8 mouse cellular contexts compared by ENCODE assay signal in genomic region chr14:52014761-52015311, GRCm38 (mm10). TPM values are rescaled to one million over a fixed set of nuclear protein-coding genes. Genes with fewer than 3 reads are reported as not detected.
DNase-seq lines count a peak whose midpoint lies in the region; ATAC-seq and TF ChIP-seq lines count a peak whose summit lies in the region.

No protein-coding gene starts in this region.

- H3K36me3 ChIP-seq in CH12.LX (replicated peaks in 1 of 2; ENCODE audit: control insufficient read depth in 1 of 2, insufficient read depth in 1 of 2, low read length in 1 of 2) = peaks cover 0 to 17% of the 10 kb centered on the region in 2 experiments
- peaks cover 6% of the 10 kb centered on the region; the same call in 1 of the 2 replicates for H3K36me3 ChIP-seq in embryonic facial prominence, embryonic 10.5 days (replicated peaks)
- no peaks in the 10 kb centered on the region for H3K36me3 ChIP-seq in heart, postnatal 0 days (replicated peaks; ENCODE audit: control insufficient read depth, insufficient read depth, low read length)
- no peaks in the 10 kb centered on the region for H3K36me3 ChIP-seq in thymus, adult 2 months (ENCODE audit: control insufficient read depth, insufficient read depth, low read length)

- TF ChIP-seq EP300 in CH12.LX (IDR thresholded peaks at IDR 0.05; ENCODE audit: low read length) = no peak
- no peak for TF ChIP-seq EP300 in heart, postnatal 0 days (IDR thresholded peaks at IDR 0.05; ENCODE audit: low read depth)

- peaks cover 14 to 49% of the 10 kb centered on the region in 2 experiments for H3K4me1 ChIP-seq in CH12.LX (ENCODE audit: control insufficient read depth in 1 of 2, insufficient read depth in 2 of 2)
- peaks cover 82% of the 10 kb centered on the region for H3K4me1 ChIP-seq in embryonic facial prominence, embryonic 10.5 days
- peaks cover 36% of the 10 kb centered on the region for H3K4me1 ChIP-seq in heart, postnatal 0 days (ENCODE audit: control insufficient read depth, insufficient read depth)
- H3K4me1 ChIP-seq in thymus, adult 2 months (replicated peaks; ENCODE audit: control insufficient read depth, insufficient read depth, low read length) = peaks cover 32% of the 10 kb centered on the region

- no peak for TF ChIP-seq CTCF in CH12.LX (conservative IDR thresholded peaks at IDR 0.05 in 1 of 2, IDR thresholded peaks at IDR 0.05 in 1 of 2; ENCODE audit: low read depth in 2 of 2, low read length in 2 of 2)
- no peak for TF ChIP-seq CTCF in heart, postnatal 0 days (IDR thresholded peaks at IDR 0.05; ENCODE audit: low read depth)
- no peak for TF ChIP-seq CTCF in thymus, adult 2 months (IDR thresholded peaks at IDR 0.05; ENCODE audit: borderline replicate concordance, control insufficient read depth, extremely low read depth, insufficient read depth, low read length, poor library complexity)

- no peaks in the 10 kb centered on the region for H3K27me3 ChIP-seq in CH12.LX (replicated peaks)
- H3K27me3 ChIP-seq in embryonic facial prominence, embryonic 10.5 days (replicated peaks; ENCODE audit: low read depth, poor library complexity, severe bottlenecking) = no peaks in the 10 kb centered on the region
- H3K27me3 ChIP-seq in heart, postnatal 0 days (ENCODE audit: control insufficient read depth, insufficient read depth, low read length) = no peaks in the 10 kb centered on the region
- no peaks in the 10 kb centered on the region for H3K27me3 ChIP-seq in thymus, adult 2 months (ENCODE audit: control insufficient read depth, insufficient read depth, low read length)

- dilution Hi-C loops in CH12.LX (cut with MboI; ENCODE audit: extremely low pct_ligation_motif_present, extremely low pct_unique_long_range_greater_than_20kb, low sequenced_read_pairs) = no loop called here

- peak; percentile 47; the same call in 1 of the 2 replicates for TF ChIP-seq POLR2A in CH12.LX (IDR thresholded peaks at IDR 0.05; ENCODE audit: low read depth, low read length)
- TF ChIP-seq POLR2A in thymus, adult 2 months (IDR thresholded peaks at IDR 0.05; ENCODE audit: control insufficient read depth, extremely low read depth, insufficient read depth, low read length, poor library complexity) = no peak

- no peak for TF ChIP-seq RAD21 in CH12.LX (IDR thresholded peaks at IDR 0.05; ENCODE audit: low read depth, low read length)

- H3K4me2 ChIP-seq in CH12.LX (ENCODE audit: insufficient read depth, low read depth, poor library complexity, severe bottlenecking) = peak overlapping the region; percentile 85
- H3K4me2 ChIP-seq in heart, postnatal 0 days (ENCODE audit: low read depth, low read length) = peak overlapping the region; percentile 87

- H3K4me3 ChIP-seq in CH12.LX (replicated peaks in 1 of 3; ENCODE audit: low read depth in 2 of 3, low read length in 2 of 3, poor library complexity in 1 of 3) = peak overlapping the region; percentile 60 to 89 (median 79)
- peak overlapping the region; percentile 80 for H3K4me3 ChIP-seq in embryonic facial prominence, embryonic 10.5 days
- peak overlapping the region; percentile 86 for H3K4me3 ChIP-seq in heart, postnatal 0 days (ENCODE audit: low read depth, low read length)
- peak overlapping the region; percentile 49 for H3K4me3 ChIP-seq in thymus, adult 2 months (ENCODE audit: control insufficient read depth, insufficient read depth, low read length)

- ATAC-seq in heart, postnatal 0 days (ENCODE audit: insufficient read depth, low read depth) = peak; percentile 59
- ATAC-seq in megakaryocyte-erythroid progenitor cell, adult 5-6 weeks (replicated peaks; ENCODE audit: low FRiP score, low TSS enrichment, poor library complexity, severe bottlenecking) = 0 out of 2 replicates have a peak, but pooled peaks have one; percentile 29

- DNase-seq in CH12.LX (ENCODE audit: extremely low read depth) = no peak
- peak; percentile 91 for DNase-seq in R1 (ENCODE audit: low read depth, low spot score)
- DNase-seq in embryonic facial prominence, embryonic 10.5 days (ENCODE audit: low spot score) = peak; percentile 88
- DNase-seq in heart, postnatal 0 days (ENCODE audit: low spot score) = peak; percentile 89
- peak; percentile 74 to 83 for DNase-seq in kidney, postnatal 4 days
- peak; percentile 40 for DNase-seq in thymus, adult 2 months
- no peak for DNase-seq in right cerebral cortex, adult 18-20 months

- WGBS in embryonic facial prominence, embryonic 10.5 days = 1% methylated on average over 28 of the region's 28 CpGs
- under 1% methylated on average over 20 of the region's 28 CpGs for WGBS in heart, postnatal 0 days
- under 1% methylated on average over 28 of the region's 28 CpGs for WGBS in thymus, adult 2 months

- no peaks in the 10 kb centered on the region; the same call in 1 of the 2 replicates for H3K79me2 ChIP-seq in CH12.LX (replicated peaks; ENCODE audit: control insufficient read depth, extremely low read depth, insufficient read depth, poor library complexity, severe bottlenecking)

- in situ Hi-C loops in CH12.LX (cut with MboI; ENCODE audit: low pct_ligation_motif_present, low pct_unique_long_range_greater_than_20kb, low sequenced_read_pairs) = no loop called here

- H3K9ac ChIP-seq in CH12.LX (ENCODE audit: insufficient read depth, low read depth) = peak overlapping the region; percentile 96
- H3K9ac ChIP-seq in heart, postnatal 0 days (replicated peaks; ENCODE audit: low read depth, low read length) = peak overlapping the region; percentile 97

- H3K9me3 ChIP-seq in CH12.LX (replicated peaks; ENCODE audit: low read length) = no peaks in the 10 kb centered on the region
- H3K9me3 ChIP-seq in embryonic facial prominence, embryonic 10.5 days = no peaks in the 10 kb centered on the region
- H3K9me3 ChIP-seq in heart, postnatal 0 days (replicated peaks; ENCODE audit: control insufficient read depth, low read length) = no peaks in the 10 kb centered on the region

- H3K27ac ChIP-seq in CH12.LX (ENCODE audit: insufficient read depth, low read depth) = no peak overlapping the region
- peak overlapping the region; percentile 99 for H3K27ac ChIP-seq in embryonic facial prominence, embryonic 10.5 days (replicated peaks)
- H3K27ac ChIP-seq in heart, postnatal 0 days (ENCODE audit: low read depth) = peak overlapping the region; percentile 99
- peak overlapping the region; percentile 69 for H3K27ac ChIP-seq in thymus, adult 2 months (ENCODE audit: control insufficient read depth, insufficient read depth, low read length)

TF ChIP-seq in CH12.LX, 34 proteins besides CTCF, POLR2A, EP300 and RAD21 (continues in another document):
- no peak; the same call in 1 of the 2 replicates for TF ChIP-seq TCF12 (IDR thresholded peaks at IDR 0.05; ENCODE audit: low read depth, low read length)
- no peak for TF ChIP-seq BHLHE40 (IDR thresholded peaks at IDR 0.05; ENCODE audit: low read depth, low read length)
- TF ChIP-seq CHD1 (IDR thresholded peaks at IDR 0.05; ENCODE audit: low read depth, low read length) = no peak
- TF ChIP-seq NRF1 (IDR thresholded peaks at IDR 0.05; ENCODE audit: low read depth, low read length) = no peak
- no peak for TF ChIP-seq ZNF384 (IDR thresholded peaks at IDR 0.05; ENCODE audit: low read depth, low read length)
- no peak for TF ChIP-seq UBTF (IDR thresholded peaks at IDR 0.05; ENCODE audit: low read depth, low read length)

RNA-seq across cellular contexts. Expression of gene Tmem253, which starts 0.6 kb away (rescaled TPM):
- 0.64 and 0.71 TPM in 2 replicates for total RNA-seq in CH12.LX (2012; rRNA removed)
- total RNA-seq in CH12.LX (2014; rRNA removed) = not detected in 2 replicates
- polyA plus RNA-seq in CH12.LX (2012; ENCODE audit: insufficient read length, low read depth) = 1.9 and 2.6 TPM in 2 replicates
- 0.65 and 0.72 TPM in 2 replicates for polyA plus RNA-seq in embryonic facial prominence, embryonic 10.5 days (2016; fragmentation: Nextera tagmentation; extraction: Ambion mirVana)
- total RNA-seq in heart, postnatal 0 days (2014; rRNA removed; ENCODE audit: low replicate concordance) = 0.57 TPM in 1 of 2 replicates, not detected in the other
- polyA plus RNA-seq in heart, postnatal 0 days (2015; fragmentation: Nextera tagmentation; extraction: Ambion mirVana) = 0.18 and 1.0 TPM in 2 replicates
- total RNA-seq in megakaryocyte-erythroid progenitor cell, adult 5-6 weeks (2014; fragmentation: Nextera tagmentation) = not detected in 2 replicates
- total RNA-seq in megakaryocyte-erythroid progenitor cell, adult 5-6 weeks (2017) = not detected in 2 replicates
- 2.9 TPM in 2 replicates for polyA plus RNA-seq in thymus, adult 2 months (2012; rRNA removed)

RNA-seq across cellular contexts. Expression of gene Zfp219, which starts 5.7 kb away (rescaled TPM):
- total RNA-seq in CH12.LX (2012; rRNA removed) (17.5 and 20.0 TPM in 2 replicates), CH12.LX (2014; rRNA removed) (11.5 and 15.8 TPM in 2 replicates)
- 19.3 and 20.8 TPM in 2 replicates for polyA plus RNA-seq in CH12.LX (2012; ENCODE audit: insufficient read length, low read depth)
- polyA plus RNA-seq in embryonic facial prominence, embryonic 10.5 days (2016; fragmentation: Nextera tagmentation; extraction: Ambion mirVana) = 57.5 and 63.2 TPM in 2 replicates
- total RNA-seq in heart, postnatal 0 days (2014; rRNA removed; ENCODE audit: low replicate concordance) = 41.2 and 51.6 TPM in 2 replicates
- polyA plus RNA-seq in heart, postnatal 0 days (2015; fragmentation: Nextera tagmentation; extraction: Ambion mirVana) = 12.7 and 13.9 TPM in 2 replicates
- 8.6 and 15.1 TPM in 2 replicates for total RNA-seq in megakaryocyte-erythroid progenitor cell, adult 5-6 weeks (2014; fragmentation: Nextera tagmentation)
- 4.8 and 30.1 TPM in 2 replicates for total RNA-seq in megakaryocyte-erythroid progenitor cell, adult 5-6 weeks (2017)
- 253 and 269 TPM in 2 replicates for polyA plus RNA-seq in thymus, adult 2 months (2012; rRNA removed)

RNA-seq across cellular contexts. Expression of gene Olfr221, which starts 27.4 kb away (rescaled TPM):
- total RNA-seq in CH12.LX (2012; rRNA removed) (not detected in 2 replicates), CH12.LX (2014; rRNA removed) (not detected in 2 replicates)
- not detected in 2 replicates for polyA plus RNA-seq in CH12.LX (2012; ENCODE audit: insufficient read length, low read depth)
- polyA plus RNA-seq in embryonic facial prominence, embryonic 10.5 days (2016; fragmentation: Nextera tagmentation; extraction: Ambion mirVana) = not detected in 2 replicates
- total RNA-seq in heart, postnatal 0 days (2014; rRNA removed; ENCODE audit: low replicate concordance) = not detected in 2 replicates
- polyA plus RNA-seq in heart, postnatal 0 days (2015; fragmentation: Nextera tagmentation; extraction: Ambion mirVana) = not detected in 2 replicates
- total RNA-seq in megakaryocyte-erythroid progenitor cell, adult 5-6 weeks (2014; fragmentation: Nextera tagmentation) = not detected in 2 replicates
- not detected in 2 replicates for total RNA-seq in megakaryocyte-erythroid progenitor cell, adult 5-6 weeks (2017)
- polyA plus RNA-seq in thymus, adult 2 months (2012; rRNA removed) = not detected in 2 replicates

RNA-seq across cellular contexts. Expression of gene Arhgef40, which starts 30.3 kb away (rescaled TPM):
- 3.8 and 8.9 TPM in 2 replicates for total RNA-seq in CH12.LX (2012; rRNA removed)
- 0.62 and 0.85 TPM in 2 replicates for total RNA-seq in CH12.LX (2014; rRNA removed)
- 1.1 and 2.2 TPM in 2 replicates for polyA plus RNA-seq in CH12.LX (2012; ENCODE audit: insufficient read length, low read depth)
- 151 and 163 TPM in 2 replicates for polyA plus RNA-seq in embryonic facial prominence, embryonic 10.5 days (2016; fragmentation: Nextera tagmentation; extraction: Ambion mirVana)
- 35.4 and 36.4 TPM in 2 replicates for total RNA-seq in heart, postnatal 0 days (2014; rRNA removed; ENCODE audit: low replicate concordance)
- polyA plus RNA-seq in heart, postnatal 0 days (2015; fragmentation: Nextera tagmentation; extraction: Ambion mirVana) = 26.9 and 27.6 TPM in 2 replicates
- total RNA-seq in megakaryocyte-erythroid progenitor cell, adult 5-6 weeks (2014; fragmentation: Nextera tagmentation) = 25.4 and 35.5 TPM in 2 replicates
- total RNA-seq in megakaryocyte-erythroid progenitor cell, adult 5-6 weeks (2017) = 5.1 and 39.4 TPM in 2 replicates
- 55.2 and 62.3 TPM in 2 replicates for polyA plus RNA-seq in thymus, adult 2 months (2012; rRNA removed)

Comparison
In these comparisons a context has a peak if more than half of its experiments do, and no peak if none do; other contexts are left out.
1. DNase-seq: peak in R1 (single experiment), embryonic facial prominence, embryonic 10.5 days (single experiment), heart, postnatal 0 days (single experiment), kidney, postnatal 4 days (2 of 2) and thymus, adult 2 months (single experiment); none in CH12.LX (single experiment) and right cerebral cortex, adult 18-20 months (single experiment).
2. Peak in every context shown above with its lines, with median percentiles within 50 percentile points of each other: H3K4me3 ChIP-seq.